Mouse (Mus musculus) urinary bladder, adult 2 months (tissue): ENCODE measurements around the gene Spindoc. TPM values are rescaled to one million over a fixed set of nuclear protein-coding genes. Genes with fewer than 3 reads are reported as not detected.

ENCODE experiments used
- DNase-seq: peaks from one replicate; pipeline ENCODE4 v3.0.0; 2022; ENCODE audit warnings: low spot score
- polyA plus RNA-seq: library from polyadenylated mRNA; depleted of rRNA; stranded (reverse); fragments of >200 nt; gene quantifications from 2 replicates; pipeline ENCODE4 v1.2.3, GENCODE M21; 2012; rRNA removed

The Spindoc gene
- 18.8 and 21.0 TPM in 2 replicates for polyA plus RNA-seq

DNA sequence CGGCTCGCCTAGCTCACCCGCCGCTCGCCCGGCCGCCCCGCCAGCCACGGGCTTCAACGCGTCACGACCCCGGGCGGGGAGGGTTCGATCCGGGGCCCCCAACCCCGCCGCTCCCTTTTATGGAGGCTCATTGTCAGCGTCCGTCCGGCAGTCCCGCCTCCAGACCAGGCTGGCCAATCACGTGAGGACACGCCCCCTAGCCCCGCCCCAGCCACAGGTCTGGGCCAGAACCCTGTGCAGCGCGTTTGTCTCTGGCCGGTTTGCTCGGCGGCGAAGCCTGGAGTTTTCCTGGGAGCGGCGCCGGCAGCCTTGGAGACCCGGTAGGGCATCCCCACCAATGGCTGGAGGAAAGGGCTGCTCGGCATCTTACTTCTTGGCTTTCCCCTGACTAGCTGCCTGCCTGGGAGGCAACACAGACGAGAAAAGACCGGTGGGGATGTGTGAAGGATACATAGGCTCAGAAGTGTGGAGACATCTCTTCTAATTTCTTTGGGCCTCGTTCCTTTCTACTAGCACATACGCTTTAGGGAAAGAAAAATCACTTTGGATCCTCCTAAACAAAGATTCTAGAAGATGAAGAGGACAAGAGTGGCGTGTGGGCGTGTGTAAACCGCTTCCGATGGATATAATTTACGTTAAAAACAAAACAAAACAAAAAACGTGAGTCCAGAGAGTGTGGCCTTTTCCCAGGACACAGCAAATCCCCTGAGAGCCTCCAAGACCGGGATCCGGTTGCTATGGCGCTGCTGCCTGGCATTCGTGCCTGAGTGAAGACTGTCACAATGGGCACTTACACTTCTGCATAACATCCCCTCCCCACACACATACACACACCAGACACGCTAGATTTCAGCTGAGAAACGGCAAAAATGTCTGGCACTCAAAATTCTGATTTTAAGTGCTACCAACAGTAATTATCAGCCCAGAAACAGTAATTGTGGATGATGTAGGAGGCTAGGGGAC is at the start of gene Spindoc:
Gene Spindoc, minus strand, starts transcription at position 92 of the 963 bp plus-strand sequence.
- peak; percentile 98 for DNase-seq

DNA sequence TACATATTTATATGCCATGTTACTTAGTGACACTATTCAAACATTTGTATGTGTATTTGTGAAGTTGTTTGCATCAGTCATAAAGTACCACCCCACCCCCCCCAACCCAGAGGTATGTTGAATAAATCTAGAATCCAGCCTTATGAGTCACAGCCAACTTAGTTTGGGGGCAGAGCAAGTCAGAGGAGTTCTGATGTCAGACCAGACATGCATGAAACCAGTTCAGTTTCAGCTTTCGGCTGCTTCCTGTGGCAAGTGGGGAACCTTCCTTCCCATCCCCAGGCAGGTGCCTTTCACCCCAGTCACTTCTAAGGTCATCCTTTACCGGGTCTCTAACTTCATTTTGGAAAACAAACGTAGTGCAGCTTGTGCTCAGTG is 42.6 kb upstream of the Spindoc start:
- no peak for DNase-seq

DNA sequence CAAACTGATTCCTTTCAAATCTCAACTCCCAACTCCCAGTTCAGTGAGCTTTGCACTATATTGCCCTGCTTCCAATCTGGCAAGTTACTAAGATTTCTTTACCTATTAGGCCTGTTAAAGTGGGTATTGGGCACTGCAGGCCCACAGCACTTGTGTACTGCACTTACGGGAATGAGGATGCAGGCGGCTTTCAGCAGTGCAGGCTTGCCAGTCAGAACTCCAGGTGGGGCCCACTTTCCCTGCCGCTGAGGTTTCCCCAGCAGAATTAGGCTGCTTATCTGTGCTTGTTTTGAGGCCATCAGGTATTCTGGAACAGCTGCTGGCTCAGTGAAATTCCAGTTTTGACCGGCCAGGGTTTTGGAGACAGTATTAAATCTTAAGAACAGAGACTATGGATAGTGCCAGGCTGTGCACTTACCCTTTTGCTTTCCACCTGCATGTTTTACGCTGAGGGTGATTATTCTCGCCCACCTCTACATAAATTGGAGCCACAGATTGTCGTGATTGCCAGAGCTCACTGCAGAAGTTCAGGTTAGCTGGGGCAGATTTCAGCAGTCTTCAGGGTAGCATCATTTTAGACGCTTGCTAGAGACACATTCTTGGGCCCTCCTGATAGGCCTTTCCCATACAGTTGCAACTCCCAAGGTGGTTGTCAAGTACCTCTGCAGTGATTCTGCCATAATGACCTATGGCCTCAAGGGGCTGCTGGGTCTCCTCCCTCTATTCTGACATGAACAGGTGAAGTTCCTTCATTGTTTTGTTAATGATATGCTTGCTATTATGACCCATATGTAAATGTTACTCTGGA is 42.0 kb upstream of the Spindoc start:
- DNase-seq: no peak

DNA sequence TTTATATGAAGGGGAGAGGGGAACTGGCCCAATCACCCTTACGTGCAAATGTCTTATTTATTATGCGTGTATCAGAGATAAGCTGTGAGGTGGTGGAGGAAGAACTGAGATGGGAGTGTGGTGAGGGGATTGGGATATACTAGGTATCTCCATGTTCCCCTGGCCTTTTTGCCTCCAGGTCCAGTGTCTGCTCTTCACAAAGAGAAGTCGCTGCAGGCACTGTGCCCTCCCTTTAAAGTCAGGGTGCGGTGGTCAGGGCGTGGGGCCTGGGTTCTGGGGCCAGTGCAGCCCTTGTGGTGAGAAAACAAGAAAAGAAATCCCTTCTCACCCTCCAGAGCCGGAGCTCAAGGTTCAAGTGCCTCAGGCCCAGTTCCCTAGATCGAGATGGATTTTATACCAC is 41.3 kb upstream of the Spindoc start:
- no peak for DNase-seq

DNA sequence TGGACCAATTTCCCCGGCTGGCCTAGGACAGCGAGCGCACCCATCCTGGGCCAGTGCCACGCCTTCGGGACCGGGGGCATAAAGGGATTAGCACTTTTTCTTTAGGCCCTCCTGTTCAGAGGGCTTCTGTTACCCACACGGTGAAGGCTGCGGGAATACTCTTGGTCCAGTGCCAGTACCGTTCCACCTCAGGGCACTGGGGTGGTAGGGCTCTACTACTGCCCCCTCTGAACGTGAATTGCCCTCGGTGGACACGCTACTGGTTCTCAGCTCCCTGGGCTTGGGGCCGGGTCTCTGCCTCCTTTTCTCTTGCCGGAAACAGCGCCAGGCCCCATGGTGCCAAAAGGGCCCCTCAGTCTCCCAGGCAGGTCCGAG is 40.8 kb upstream of the Spindoc start:
- no peak for DNase-seq

DNA sequence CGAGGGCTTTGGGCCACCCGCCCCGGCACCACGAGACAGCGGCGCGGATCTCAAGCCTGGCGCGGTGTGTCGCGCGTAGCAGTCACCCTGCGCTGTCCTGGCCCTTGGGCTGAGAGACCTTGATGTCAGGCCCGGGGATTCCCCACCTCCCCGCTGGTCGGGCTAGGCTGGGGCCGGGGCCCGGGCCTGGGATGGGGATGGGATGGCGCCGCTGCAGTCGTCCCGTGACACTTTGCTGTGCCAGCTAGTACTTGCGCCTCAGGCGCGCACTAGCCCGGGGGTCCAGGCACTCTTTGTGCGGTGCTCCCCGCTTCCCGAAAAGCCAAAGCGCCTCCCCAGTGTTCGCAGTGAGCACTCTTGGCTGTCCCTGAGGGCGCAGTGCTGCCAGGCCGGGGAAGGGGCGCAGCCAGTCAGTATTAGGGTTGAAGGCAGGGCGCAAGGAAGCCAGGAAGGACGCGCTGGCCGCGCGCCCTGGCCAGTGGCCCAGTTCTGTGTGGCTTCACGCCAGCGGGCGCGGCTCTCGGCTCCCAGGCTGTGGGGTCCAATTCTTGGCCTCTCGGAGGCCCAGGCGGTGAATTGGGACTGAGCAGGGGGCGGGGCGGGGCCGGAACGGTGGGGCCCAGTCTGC is 40.3 kb upstream of the Spindoc start:
- DNase-seq: peak; percentile 76

DNA sequence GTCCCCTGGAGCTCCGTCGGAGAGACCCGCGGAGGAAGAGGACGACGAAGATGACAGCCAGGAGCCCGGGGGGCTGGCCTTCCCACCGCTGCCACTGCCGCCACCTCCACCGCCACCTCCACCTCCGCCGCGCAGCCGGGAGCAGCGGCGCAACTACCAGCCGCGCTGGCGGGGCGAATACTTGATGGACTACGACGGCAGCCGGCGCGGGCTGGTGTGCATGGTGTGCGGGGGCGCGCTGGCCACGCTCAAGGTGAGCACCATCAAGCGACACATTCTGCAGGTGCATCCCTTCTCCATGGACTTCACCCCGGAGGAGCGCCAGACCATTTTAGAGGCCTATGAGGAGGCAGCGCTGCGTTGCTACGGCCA is 39.8 kb upstream of the Spindoc start:
- DNase-seq: no peak

DNA sequence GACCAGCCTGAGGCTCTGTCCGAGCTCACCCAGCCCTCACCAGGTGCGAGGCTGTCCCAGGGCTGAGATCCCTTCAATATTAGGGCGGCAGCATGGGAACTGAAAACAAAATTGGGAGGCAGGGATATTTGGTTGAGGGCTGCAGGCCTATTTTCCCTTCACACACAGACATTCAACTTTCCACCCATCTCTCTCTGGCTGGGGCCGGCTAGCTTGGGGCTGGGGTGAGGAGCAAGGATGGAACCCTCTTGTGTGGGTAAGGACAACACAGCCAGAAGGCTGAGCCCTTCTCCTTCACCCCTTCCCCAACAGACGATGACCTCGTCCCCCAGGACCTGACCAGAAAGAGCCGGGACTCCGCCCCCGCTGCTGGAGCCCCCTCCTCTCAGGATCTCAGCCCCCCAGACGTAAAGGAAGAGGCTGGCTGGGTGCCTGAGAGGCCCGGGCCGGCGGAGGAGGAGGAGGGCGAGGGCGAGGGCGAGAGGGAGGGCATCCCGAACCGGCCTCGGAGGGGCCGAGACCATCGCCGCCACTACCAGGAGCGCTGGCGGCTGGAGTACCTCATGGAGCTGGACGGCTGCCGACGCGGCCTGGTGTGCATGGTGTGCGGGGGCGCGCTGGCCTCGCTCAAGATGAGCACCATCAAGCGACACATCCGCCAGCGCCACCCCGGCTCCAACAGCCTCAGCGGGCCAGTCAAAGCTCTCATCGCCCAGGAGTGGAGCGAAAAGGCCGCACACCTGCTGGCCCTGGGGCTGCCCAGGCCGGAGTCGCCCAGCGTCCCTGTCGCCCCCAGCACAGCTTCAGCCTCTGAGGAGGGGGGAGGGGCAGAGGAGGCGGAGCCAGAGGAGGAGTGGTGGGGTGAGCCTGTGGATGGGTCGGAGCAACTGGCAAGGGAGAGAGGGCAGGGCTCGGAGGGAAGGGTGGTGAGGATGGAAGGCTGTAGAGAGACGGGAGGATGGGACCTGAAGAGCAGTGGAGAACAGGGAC is 39.1 kb upstream of the Spindoc start:
- peak; percentile 37 for DNase-seq

DNA sequence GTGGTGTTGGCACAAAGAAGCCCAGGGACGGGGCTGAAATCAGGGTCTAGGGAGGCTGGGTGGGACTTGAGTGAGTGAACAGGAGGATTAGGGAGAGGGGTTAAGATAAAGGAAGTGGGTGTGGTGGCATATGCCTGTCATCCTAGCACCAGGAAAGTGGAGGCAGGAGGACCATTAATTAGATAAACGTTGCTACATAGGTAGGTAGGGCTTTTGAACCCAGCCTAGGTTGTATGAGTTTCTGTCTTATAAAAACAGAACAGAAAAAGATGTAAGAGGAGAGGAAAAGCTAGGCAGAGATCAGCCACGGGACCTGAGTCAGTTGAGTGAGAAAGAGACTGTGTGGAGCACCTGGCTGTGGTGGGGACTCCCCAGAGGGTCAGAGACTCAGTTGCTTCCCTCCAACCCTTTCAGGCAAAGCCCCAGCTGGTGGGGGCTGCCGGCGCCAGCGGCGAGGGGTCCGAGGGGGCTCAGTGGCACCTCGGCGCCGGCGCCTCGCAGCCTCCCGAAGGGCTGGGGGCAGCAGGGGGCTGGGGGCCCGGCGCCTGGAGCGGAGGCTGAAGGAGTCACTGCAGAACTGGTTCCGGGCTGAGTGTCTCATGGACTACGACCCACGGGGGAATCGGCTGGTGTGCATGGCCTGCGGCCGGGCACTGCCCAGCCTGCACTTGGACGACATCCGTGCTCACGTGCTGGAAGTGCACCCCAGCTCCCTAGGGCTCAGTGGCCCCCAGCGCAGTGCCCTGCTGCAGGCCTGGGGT is 38.2 kb upstream of the Spindoc start:
- no peak for DNase-seq

DNA sequence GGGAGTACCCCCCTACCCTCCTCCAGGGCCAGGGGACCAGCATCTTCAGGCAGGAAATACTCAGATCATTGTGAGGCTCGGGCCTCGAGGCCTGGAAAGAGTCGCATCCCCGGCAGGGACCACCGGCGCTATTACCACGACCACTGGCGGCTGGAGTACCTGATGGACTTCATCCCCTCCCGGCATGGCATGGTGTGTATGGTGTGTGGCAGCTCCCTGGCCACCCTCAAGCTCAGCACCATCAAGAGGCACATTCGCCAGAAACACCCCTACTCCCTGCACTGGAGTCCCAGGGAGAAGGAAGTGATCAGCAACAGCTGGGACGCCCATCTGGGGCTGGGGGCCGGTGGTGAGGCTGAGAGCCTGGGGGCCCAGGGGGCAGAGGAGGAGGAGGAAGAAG is 37.3 kb upstream of the Spindoc start:
- no peak for DNase-seq

DNA sequence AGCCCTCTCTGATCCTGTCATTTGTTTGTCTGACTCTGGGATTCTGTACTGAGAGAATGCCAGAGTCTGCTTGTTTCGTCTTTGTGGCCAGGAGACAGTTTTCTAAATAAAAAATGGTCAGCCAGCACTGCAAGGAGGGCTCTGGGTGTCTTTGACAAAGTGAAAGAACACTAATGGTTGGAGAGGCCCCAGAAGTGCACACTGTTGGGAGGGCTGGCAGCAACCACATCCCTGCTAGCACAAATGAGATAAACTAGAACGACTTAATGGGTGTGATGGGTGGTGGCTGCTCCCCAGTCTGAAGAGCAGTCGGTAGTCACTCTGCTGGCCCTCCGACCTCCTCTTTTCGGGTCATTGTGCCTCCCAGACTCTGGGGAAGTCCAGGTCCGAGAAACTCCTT is 36.3 kb upstream of the Spindoc start:
- no peak for DNase-seq

DNA sequence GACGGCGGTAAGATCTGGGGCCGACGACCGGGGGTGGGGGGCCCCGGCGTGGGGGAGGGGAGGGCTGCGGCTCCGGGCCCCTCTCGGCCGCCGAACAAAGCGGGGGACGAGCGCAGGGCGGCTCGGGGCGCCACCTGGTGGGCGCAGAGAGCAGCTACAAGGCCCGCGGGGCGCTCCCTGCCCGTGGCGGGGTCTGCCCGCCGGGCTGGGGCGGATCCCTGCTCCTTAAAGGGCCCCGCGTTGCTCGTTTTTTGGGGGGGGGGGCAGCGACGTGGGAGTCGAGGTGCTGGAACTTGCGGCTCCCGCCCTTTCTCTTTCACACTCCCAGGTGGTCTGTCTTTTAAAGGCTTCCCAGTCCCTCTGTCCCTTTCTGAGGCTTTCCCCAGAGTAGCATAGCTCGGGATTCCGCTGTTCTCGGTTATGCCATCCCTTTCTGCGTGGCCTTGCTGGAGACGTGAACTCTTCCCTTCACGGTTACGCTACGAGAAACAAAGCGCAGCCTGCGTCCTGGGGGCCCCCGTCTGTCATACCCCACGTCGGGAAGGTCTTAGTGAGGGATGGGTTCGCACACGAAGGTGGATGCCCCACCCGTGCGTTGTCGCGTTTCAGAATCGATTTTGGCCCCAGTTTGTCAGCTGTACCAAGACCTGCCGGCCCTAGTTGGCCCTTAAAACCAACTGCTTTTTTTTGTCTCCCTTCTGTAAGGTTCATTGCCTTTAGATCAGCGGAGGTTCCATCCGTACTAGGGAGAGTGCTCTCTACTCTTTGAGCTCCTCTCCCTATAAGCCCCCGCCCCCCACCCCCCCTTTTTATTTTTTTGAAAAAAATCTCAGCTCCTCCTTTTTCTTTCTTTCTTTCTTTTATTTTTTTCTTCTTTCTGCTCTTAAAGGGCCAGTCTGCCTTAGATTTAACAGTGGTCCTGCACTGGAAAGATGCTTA is 35.4 kb upstream of the Spindoc start:
- peak; percentile 78 for DNase-seq

DNA sequence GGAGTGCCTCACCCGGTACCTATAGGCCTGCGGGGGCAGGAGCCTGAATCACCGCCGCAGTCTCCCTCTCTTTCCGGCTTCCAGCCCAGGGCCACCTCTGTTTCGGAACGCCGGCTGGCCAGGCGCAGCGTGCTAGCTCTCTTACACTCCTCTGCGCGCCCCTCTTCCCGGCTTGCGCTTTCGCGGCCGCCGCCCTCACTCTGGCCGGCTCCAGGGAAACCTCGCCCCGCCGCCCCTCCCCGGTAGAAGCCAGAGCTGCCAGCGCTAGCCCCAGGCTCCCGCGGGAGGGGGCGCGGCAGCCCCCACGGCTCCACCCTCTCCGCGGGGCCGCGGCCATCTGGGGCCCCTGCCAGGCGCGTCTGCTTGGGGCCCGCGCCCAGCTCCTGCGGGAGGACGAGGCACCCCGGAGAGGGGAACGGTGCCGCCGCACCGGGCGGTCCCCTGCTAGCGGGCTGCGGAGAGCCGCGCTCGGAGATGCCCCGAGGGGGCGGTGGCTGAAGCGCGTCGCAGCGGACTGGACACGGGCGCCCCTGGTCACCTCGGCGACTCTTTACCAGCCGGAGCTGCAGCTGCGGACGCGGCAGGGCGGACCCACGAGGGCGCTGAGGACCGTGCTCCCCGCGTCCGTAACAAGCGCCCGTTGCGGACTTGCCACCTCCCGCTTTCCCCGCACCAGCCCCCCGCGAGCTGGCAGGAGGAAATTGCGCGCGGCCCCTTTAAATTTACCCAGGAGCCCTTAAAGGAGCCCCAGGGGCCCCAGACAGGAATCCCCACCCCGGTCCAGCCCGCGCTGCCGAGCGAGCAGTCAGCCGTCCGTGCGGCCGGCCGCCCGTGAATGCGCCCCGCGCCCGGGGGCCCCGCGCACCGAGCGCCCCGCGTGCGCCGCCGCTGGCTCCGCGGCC is 34.3 kb upstream of the Spindoc start, which contains the start of gene 2700081O15Rik:
Gene 2700081O15Rik, plus strand, starts transcription at position 792 of the 902 bp plus-strand sequence.
- DNase-seq: peak; percentile 69

DNA sequence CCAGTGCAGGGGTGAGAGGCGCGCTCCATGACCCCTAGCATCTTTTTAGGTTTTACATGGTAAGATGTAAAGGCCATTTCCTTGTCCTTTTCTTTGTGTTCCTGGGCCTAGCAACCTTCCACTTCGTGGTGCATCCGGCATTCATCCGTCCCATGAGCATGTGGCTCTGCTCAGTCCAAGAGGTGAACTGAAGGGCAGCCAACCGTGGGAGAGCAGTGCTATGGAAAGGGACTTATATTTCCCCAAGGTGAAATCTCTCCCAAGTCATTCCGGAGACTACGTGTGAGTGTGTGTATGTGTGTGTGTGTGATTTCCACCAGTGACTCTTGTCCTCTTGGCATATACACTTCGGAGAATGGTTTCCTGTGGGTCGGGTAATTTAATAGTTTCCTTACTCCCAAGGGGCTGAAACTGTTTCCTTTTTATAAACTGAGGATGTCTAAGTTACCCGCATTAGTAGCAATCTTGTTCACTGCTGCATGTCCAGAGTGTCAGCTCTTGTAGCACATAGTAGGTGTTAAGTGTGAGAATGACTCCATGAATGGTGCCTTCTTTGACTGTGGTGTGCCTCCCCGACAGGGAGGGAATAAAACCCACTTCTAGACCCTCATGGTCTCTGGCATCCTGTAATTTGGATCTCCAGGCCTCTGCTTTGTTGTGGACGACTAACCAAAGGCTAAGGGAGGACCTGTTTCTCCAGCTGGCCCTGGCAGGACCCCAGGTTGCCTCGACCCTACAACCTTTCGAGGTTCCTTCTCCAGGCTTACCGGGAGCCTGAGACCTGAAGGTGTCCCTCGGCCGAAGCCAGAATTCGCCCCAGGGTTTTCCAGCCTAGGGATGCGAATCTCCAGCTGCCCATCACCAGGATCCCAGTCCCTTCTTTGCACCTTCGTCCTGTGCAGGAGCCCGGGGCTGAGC is 33.4 kb upstream of the Spindoc start:
- no peak for DNase-seq

DNA sequence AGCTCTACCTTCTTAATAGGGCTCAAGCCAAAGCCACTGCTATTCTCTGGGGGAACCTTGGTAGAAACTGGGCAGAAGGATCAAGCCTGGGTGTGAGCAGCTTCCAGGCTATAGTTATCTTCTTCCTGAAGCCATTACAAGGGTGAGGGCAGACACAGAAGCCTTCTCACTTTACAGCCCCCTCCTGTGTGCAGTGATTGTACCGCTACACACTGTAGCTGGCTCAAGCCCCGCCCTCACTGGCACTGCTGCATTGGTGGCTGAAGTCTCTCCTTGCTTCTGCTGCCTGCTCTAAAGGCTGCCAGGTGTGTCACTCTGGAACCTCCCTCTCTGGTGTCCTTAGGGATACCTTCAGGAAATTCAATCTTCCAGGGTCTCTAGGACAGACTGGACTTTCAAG is 29.6 kb upstream of the Spindoc start:
- DNase-seq: no peak

DNA sequence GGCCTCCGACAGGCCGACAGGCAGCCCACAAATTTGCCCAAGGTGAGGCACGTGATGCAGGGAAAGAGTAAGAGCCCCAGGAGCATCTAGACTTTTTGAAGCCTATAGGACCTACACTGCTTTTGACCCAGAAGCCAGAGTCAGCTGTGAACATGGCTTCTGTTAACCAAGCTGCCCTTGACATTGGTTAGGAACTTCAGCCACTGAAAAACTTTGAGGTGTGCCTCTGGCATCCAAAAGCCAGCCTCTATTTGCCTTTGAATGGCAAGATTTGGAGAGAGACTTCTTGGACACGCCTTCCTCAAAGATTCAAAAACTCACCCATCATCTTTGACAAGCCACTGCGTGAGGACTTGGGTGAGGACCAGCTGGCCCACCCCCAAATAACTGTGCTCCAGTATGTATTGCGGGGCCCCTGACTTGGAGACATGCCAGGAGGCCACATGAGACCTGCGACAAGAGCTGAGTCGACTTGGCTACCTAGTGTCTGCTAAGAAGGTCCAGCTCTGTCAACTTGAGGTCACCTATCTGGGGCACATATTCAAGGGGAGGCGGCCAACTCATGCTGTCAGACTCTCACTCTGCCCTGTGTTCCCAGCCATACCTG is 21.9 kb upstream of the Spindoc start:
- no peak for DNase-seq

DNA sequence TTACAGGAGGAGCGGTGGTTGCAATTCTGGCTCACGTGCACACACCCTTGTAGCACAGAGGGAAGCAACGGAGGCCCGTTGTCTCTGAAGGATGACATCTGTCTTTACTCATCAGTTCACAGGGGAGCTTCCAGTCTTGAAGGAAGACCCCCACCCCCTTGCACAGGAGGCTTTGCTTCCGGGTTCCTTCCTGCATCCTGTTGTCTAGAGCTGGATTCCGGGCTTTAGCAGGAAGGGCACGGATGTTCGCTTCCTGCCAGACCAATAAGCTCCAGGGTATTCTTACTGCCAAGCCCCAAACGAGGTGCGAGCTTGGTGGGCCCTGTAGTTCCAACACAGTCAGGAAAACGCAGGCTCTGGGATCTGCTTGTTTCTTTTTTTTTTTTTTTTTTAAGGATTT is 17.8 kb upstream of the Spindoc start:
- no peak for DNase-seq
